Mouse (Mus musculus): ENCODE measurements at regions not wholly inside any gene's neighbourhood (a gene's known extent, or its start where the extent isn't known, plus 50 kb on each side); places are given as distances from the start of the nearest gene placed in this dataset.
A peak's percentile ranks its signal among the peaks of the same experiment; 100 is the strongest.

DNA sequence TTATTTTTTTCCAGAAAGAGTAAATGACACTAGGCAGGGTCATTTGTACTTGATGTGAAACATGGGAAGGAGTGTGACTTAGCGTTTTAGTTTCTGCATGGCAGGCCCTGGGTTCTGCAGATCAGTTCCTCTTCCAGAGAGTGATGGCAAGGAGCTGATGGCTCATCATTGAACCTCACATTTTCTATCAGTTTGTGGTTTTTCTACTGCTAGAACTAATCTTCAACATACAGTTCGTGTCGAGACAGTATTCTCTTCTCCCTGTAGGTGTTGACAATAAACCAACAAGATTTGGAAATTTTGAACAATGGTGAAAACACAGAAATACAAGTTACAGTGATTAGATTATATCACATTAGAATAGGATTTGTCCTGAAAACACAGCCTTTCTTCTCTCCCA lies 891.2 kb upstream of the Nudt12 start:
- H3K4me3 ChIP-seq (ENCODE audit: insufficient read depth, low read depth, low read length), result no peak overlapping the region
- no peaks in the 10 kb centered on the region for H3K36me3 ChIP-seq (ENCODE audit: control insufficient read depth, insufficient read depth, low read length)
- no peak for DNase-seq
- TF ChIP-seq CTCF (conservative IDR thresholded peaks at IDR 0.05; ENCODE audit: insufficient read depth, insufficient read length, low read depth, low read length), result no peak
- no peak for TF ChIP-seq POLR2A (IDR thresholded peaks at IDR 0.05; ENCODE audit: low read depth, low read length)
- WGBS, result 78% methylated on average over 3 of the region's 3 CpGs
- no peaks in the 10 kb centered on the region for H3K27me3 ChIP-seq (replicated peaks; ENCODE audit: control insufficient read depth, insufficient read depth, low read length)
- no peaks in the 10 kb centered on the region for H3K4me1 ChIP-seq (ENCODE audit: control insufficient read depth, insufficient read depth, low read length)
- H3K27ac ChIP-seq (ENCODE audit: insufficient read depth, low read depth, low read length), result no peak overlapping the region

DNA sequence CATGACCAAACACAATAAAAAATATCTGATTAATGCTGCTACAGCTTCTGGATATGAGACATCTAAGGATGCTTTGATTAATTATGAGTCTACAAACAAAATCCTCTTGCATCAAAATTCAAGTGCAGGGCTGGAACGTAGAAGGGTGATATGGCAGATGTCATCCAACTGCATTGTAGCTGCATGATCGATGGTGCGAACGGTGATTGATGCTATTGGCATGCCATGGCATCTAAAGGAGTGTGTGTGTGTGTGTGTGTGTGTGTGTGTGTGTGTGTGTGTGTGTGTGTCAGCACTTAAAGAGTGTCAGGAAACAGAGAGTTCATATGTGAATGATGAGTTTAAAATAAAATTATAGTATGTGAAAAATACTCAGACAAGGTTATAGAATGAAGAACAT lies 864.6 kb upstream of the Nudt12 start:
- H3K27ac ChIP-seq (ENCODE audit: insufficient read depth, low read depth, low read length), result no peak overlapping the region
- H3K36me3 ChIP-seq (ENCODE audit: control insufficient read depth, insufficient read depth, low read length), result no peaks in the 10 kb centered on the region
- H3K4me1 ChIP-seq (ENCODE audit: control insufficient read depth, insufficient read depth, low read length), result no peaks in the 10 kb centered on the region
- no peak for DNase-seq
- no peaks in the 10 kb centered on the region for H3K27me3 ChIP-seq (replicated peaks; ENCODE audit: control insufficient read depth, insufficient read depth, low read length)
- H3K4me3 ChIP-seq (ENCODE audit: insufficient read depth, low read depth, low read length), result no peak overlapping the region
- no peak for TF ChIP-seq CTCF (conservative IDR thresholded peaks at IDR 0.05; ENCODE audit: insufficient read depth, insufficient read length, low read depth, low read length)
- TF ChIP-seq POLR2A (IDR thresholded peaks at IDR 0.05; ENCODE audit: low read depth, low read length), result no peak
- WGBS, result 81% methylated on average over 4 of the region's 4 CpGs

DNA sequence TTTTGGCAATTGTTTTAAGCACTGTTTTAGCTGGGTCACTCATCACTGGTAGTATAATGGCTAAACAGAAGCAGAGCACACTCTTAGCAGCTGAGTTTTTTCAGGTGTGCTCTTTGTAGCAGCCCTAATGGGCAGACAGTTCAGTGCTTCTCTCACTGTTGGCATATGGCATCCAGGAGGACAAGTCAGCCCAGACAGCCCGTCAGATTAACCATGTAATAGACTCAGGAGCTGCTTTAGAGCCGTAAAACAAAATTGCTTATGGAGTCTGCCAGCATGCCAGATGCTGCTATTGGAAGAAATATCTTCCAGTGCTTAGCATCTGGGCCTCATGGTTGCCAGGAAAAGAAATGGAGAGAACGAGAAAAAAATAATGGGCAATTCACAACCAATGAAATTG lies 835.7 kb upstream of the Nudt12 start:
- H3K27ac ChIP-seq (ENCODE audit: insufficient read depth, low read depth, low read length), result no peak overlapping the region
- 64% methylated on average over 3 of the region's 3 CpGs for WGBS
- no peaks in the 10 kb centered on the region for H3K27me3 ChIP-seq (replicated peaks; ENCODE audit: control insufficient read depth, insufficient read depth, low read length)
- H3K36me3 ChIP-seq (ENCODE audit: control insufficient read depth, insufficient read depth, low read length), result no peaks in the 10 kb centered on the region
- no peaks in the 10 kb centered on the region; the same call in 1 of the 2 replicates for H3K4me1 ChIP-seq (ENCODE audit: control insufficient read depth, insufficient read depth, low read length)
- no peak for DNase-seq
- H3K4me3 ChIP-seq (ENCODE audit: insufficient read depth, low read depth, low read length), result no peak overlapping the region
- TF ChIP-seq POLR2A (IDR thresholded peaks at IDR 0.05; ENCODE audit: low read depth, low read length), result no peak
- TF ChIP-seq CTCF (conservative IDR thresholded peaks at IDR 0.05; ENCODE audit: insufficient read depth, insufficient read length, low read depth, low read length), result no peak

DNA sequence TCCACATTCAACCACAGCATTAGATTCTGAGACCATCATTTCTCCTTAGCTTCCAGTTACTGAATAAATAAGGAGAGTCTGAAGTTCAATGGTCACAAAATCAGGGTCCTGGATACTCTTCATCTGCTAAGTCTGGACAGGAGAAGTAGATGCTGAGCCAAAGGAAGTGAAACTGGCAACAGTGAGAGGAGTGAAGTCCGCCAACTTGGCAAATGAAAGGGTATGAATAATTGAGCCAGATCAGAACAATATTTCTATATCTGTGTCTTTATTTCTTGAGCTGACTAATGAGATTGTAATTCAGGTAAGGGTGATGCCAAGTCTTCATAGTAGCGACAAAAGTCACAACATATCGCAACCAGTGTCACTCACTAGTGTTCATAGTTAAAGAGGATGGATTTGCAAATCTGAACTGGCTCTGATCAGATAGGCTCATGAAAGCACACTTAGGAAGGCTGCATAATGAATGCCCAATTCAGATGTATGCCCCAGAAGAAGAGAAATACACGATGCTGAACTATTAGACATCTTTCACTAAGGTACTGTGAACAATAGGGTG lies 832.2 kb upstream of the Nudt12 start:
- TF ChIP-seq CTCF (conservative IDR thresholded peaks at IDR 0.05; ENCODE audit: insufficient read depth, insufficient read length, low read depth, low read length) (no peak), POLR2A (IDR thresholded peaks at IDR 0.05; ENCODE audit: low read depth, low read length) (no peak)
- 76% methylated on average over 4 of the region's 4 CpGs for WGBS
- DNase-seq, result peak; percentile 57
- Histone ChIP-seq H3K4me3 (ENCODE audit: insufficient read depth, low read depth, low read length) (no peak overlapping the region), H3K27ac (ENCODE audit: insufficient read depth, low read depth, low read length) (no peak overlapping the region), H3K27me3 (replicated peaks; ENCODE audit: control insufficient read depth, insufficient read depth, low read length) (no peaks in the 10 kb centered on the region), H3K36me3 (ENCODE audit: control insufficient read depth, insufficient read depth, low read length) (no peaks in the 10 kb centered on the region), H3K4me1 (ENCODE audit: control insufficient read depth, insufficient read depth, low read length) (no peaks in the 10 kb centered on the region; the same call in 1 of the 2 replicates)

DNA sequence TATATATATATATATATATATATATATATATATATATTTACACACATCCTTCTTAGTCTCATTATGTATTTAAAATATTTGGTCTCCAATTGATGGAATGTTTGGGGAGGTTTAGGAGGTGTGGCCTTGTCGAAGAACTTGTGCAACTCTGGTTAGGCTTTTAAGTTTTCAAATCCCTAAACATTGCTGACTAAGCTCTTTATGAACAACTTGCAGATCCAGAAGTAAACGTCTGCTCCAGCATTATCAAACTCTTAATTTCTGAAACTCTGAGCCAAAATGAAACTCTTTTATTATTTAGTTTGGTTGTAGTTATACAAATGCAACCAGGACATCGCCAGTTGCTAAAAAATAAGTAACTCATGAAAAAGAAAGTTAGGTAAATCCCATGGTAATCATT lies 792.7 kb upstream of the Nudt12 start:
- no peaks in the 10 kb centered on the region for H3K36me3 ChIP-seq (ENCODE audit: control insufficient read depth, insufficient read depth, low read length)
- 69% methylated on average over 3 of the region's 3 CpGs for WGBS
- no peaks in the 10 kb centered on the region for H3K4me1 ChIP-seq (ENCODE audit: control insufficient read depth, insufficient read depth, low read length)
- no peak for DNase-seq
- H3K4me3 ChIP-seq (ENCODE audit: insufficient read depth, low read depth, low read length), result no peak overlapping the region
- no peak for TF ChIP-seq POLR2A (IDR thresholded peaks at IDR 0.05; ENCODE audit: low read depth, low read length)
- no peak for TF ChIP-seq CTCF (conservative IDR thresholded peaks at IDR 0.05; ENCODE audit: insufficient read depth, insufficient read length, low read depth, low read length)
- H3K27me3 ChIP-seq (replicated peaks; ENCODE audit: control insufficient read depth, insufficient read depth, low read length), result no peaks in the 10 kb centered on the region
- H3K27ac ChIP-seq (ENCODE audit: insufficient read depth, low read depth, low read length), result no peak overlapping the region

DNA sequence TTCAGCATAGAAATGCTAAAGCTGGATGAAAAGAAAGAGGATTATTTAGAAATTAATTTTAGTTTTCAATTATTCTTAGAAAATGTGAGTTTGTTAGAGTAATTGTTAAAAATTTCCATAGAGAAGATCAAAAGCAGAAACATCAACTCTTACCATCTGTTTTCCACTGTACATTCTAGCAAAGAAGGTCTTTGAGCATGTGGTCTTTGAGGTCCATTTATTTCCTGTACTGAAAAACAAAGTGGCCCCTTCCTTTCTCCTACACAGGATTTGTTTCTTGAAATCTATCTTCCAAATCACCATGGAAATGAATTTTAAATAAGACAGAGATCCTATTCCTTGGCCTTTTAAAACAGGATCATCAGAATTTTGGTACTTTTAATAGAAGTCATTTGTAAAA lies 780.3 kb upstream of the Nudt12 start:
- Histone ChIP-seq H3K4me1 (ENCODE audit: control insufficient read depth, insufficient read depth, low read length) (no peaks in the 10 kb centered on the region), H3K36me3 (ENCODE audit: control insufficient read depth, insufficient read depth, low read length) (no peaks in the 10 kb centered on the region), H3K27me3 (replicated peaks; ENCODE audit: control insufficient read depth, insufficient read depth, low read length) (no peaks in the 10 kb centered on the region), H3K27ac (ENCODE audit: insufficient read depth, low read depth, low read length) (no peak overlapping the region), H3K4me3 (ENCODE audit: insufficient read depth, low read depth, low read length) (no peak overlapping the region)
- TF ChIP-seq CTCF (conservative IDR thresholded peaks at IDR 0.05; ENCODE audit: insufficient read depth, insufficient read length, low read depth, low read length) (no peak), POLR2A (IDR thresholded peaks at IDR 0.05; ENCODE audit: low read depth, low read length) (no peak)
- DNase-seq, result no peak

DNA sequence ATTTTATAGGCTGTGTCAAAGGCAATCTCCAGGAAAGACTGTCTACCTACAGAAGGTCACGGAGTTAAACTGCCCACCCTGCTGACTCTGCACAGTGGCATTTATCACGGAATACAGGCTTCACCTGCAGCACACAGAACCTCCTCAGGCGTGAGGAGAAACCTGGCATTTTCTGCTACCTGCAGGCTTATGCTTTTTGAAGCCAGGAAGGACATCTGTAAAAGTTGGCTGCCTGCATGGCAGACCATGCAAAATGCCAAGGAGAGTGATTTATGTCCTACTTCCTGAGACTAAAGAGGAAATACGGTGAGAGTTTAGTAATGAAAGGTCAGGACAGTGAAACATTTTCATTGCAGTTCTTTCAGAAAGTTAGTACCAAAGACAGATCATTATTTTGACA lies 779.6 kb upstream of the Nudt12 start:
- no peak for DNase-seq
- 40% methylated on average over 4 of the region's 4 CpGs for WGBS
- no peak for TF ChIP-seq POLR2A (IDR thresholded peaks at IDR 0.05; ENCODE audit: low read depth, low read length)
- TF ChIP-seq CTCF (conservative IDR thresholded peaks at IDR 0.05; ENCODE audit: insufficient read depth, insufficient read length, low read depth, low read length), result no peak

More for the DNA sequence above, 779.6 kb upstream of the Nudt12 start:
- H3K36me3 ChIP-seq (ENCODE audit: control insufficient read depth, insufficient read depth, low read length), result no peaks in the 10 kb centered on the region
- H3K27me3 ChIP-seq (replicated peaks; ENCODE audit: control insufficient read depth, insufficient read depth, low read length), result no peaks in the 10 kb centered on the region
- no peaks in the 10 kb centered on the region for H3K4me1 ChIP-seq (ENCODE audit: control insufficient read depth, insufficient read depth, low read length)
- H3K27ac ChIP-seq (ENCODE audit: insufficient read depth, low read depth, low read length), result no peak overlapping the region
- H3K4me3 ChIP-seq (ENCODE audit: insufficient read depth, low read depth, low read length), result no peak overlapping the region

All from kidney, adult 2 months (tissue).